Mouse (Mus musculus): Measurements from ENCODE around the gene Anxa6.

The Anxa6 gene

DNA sequence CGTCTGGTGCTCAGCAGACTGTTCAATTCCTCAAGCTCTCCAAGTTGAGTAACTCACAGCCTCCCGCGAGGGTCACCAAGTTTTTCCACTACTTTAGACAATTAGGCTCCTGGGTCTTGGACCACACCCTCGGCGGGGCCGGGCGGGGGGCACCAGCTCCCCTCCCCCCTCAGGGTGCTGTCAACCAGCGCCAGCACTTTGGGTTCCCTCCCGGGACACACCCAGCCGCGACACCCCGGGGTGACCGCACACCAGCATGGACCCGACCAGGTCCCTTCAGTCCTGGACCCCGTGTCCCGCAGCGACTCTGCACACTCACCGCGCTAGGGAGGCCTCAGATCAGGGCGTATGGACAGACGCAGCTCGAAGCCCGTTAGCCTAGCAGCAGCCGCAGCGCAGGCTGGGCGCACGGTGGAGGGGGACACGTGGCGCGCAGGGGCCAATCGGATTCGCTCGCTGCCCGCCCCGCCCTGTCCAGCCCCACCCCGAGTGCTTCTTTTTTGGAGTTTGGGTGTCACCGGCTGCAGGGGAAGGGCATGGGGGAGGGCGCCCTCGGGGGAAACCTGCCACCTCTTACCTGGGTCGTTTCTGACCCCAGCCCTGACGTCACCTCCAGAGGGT is at the start of gene Anxa6:
TSS of gene Anxa6 (minus strand) at position 406 of the 621 bp plus-strand sequence.
- DNase-seq (ENCODE audit: low spot score in 2 of 2), result peak; percentile 85 to 91

GRCm38 (mm10) chr11:55081206-55081605 is 48.0 kb upstream of the Anxa6 start:
- DNase-seq (ENCODE audit: low spot score in 2 of 2), result no peak

GRCm38 (mm10) chr11:55079180-55079579 is 45.9 kb upstream of the Anxa6 start:
- no peak for DNase-seq (ENCODE audit: low spot score in 2 of 2)

DNA sequence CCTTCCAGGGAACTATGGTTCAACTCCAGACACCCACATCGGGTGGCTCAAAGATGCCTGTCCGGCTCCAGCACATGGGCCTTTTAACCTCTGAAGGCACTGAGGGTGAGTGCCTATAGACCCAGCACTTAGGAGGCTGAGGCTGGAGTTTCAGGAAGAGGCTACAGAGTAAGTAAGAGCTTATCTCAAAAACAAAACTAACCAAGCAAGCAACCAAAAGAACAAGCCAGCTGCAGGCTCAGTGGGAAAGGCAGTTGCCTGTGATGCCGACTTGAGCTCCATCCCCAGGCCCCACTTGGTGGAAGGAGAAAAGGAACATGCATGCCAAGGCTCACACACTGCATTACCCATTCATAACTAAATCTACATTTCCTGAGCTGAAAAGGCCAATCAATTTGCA is 45.3 kb upstream of the Anxa6 start:
- DNase-seq (ENCODE audit: low spot score in 2 of 2), result no peak

- DNase-seq (ENCODE audit: low spot score in 2 of 2), result peak; percentile 75 to 81
These were observed 44.3 kb upstream of the Anxa6 start, which contains the start of gene Ccdc69 for GRCm38 (mm10) chr11:55077331-55078231. Ccdc69 (minus strand) TSS chr11:55078131.

GRCm38 (mm10) chr11:55076234-55076633 is 43.0 kb upstream of the Anxa6 start:
- no peak for DNase-seq (ENCODE audit: low spot score in 2 of 2)

DNA sequence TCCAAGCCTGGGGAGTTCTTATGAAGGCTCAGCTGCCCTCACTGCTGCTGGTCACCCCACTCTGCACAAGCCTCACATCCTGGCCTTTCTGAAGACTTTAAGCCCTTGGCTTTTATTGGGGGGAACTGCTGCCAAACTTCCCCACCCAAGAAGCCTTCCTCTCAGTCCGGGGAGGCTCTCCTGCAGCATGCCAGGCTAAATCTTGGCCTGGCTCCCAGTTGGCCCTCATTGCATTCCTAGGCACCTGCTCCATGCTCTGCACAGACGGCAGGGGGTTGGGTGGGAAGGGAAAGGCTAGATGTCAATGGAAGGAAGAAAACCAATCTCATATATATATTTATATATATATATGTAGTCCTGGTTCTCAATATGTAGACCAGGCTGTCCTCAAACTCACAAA is 42.4 kb upstream of the Anxa6 start:
- DNase-seq (ENCODE audit: low spot score in 2 of 2), result peak in 1 of 2 experiments; percentile 50

DNA sequence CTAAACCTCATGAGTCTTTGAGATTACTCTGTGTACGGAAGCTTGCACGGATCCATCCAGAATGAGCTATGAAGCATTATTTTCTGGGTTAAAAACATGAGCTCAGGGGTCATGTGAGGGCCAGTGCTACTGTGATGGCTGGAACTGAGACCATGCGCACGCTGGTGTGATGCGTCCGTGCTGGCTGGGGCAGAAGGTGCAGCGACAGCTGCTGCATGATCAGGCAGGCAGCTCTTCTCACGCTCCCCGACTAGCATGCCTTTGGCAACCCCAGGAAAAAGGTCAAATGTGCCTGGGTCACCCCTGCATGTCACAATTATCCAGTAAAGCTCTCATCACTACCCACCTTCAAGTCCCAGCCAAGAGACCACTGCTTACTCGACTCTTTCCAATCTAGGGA is 39.9 kb upstream of the Anxa6 start:
- no peak for DNase-seq (ENCODE audit: low spot score in 2 of 2)

DNA sequence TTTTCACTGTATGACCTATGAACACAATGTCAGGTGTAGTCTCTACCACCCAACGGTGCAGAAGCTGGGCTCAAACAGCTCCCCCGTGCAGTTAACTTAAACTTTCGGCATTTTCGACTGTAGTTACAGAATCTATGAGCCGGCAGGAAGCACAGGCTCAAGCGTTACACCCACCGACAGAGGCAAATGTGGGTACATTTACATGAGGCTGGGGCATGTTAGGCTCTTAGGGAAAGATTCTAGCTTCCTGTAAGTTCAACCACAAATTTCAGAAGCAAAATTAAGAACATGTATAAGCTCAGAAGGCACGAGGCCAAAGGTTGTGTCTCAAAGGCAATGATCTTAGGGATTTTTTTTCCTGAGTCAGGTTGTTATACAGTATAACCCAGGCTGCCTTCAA is 39.2 kb upstream of the Anxa6 start:
- no peak for DNase-seq (ENCODE audit: low spot score in 2 of 2)

GRCm38 (mm10) chr11:55071344-55071743 is 38.1 kb upstream of the Anxa6 start:
- DNase-seq (ENCODE audit: low spot score in 2 of 2), result no peak

GRCm38 (mm10) chr11:55069023-55069422 is 35.8 kb upstream of the Anxa6 start:
- DNase-seq (ENCODE audit: low spot score in 2 of 2), result peak in 1 of 2 experiments; percentile 28

- no peak for DNase-seq (ENCODE audit: low spot score in 2 of 2)
These were observed 33.7 kb upstream of the Anxa6 start for GRCm38 (mm10) chr11:55066921-55067320.

DNA sequence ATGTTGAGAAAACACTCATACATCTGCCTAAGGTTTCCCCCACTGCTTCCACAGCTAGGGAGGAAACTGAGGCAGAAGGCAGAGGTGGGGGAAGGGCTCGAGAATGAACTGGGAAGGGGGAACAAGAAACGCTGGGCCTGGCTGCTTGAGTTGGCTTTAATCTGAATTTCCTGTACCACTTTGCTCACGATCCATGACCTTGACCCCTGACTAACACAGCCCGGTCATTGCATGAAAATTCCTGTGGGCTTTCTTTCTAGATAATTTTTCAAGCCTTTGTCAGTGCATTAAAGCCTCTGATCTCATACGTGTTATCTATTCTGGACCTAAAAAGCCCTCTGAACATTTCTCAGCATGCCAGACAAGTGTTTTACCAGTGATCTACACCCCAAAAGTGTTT is 29.6 kb upstream of the Anxa6 start:
- no peak for DNase-seq (ENCODE audit: low spot score in 2 of 2)

- DNase-seq (ENCODE audit: low spot score in 2 of 2), result no peak
These were observed 27.6 kb upstream of the Anxa6 start for GRCm38 (mm10) chr11:55060802-55061201.

- DNase-seq (ENCODE audit: low spot score in 2 of 2), result no peak
These were observed 24.3 kb upstream of the Anxa6 start for GRCm38 (mm10) chr11:55057511-55057910.

DNA sequence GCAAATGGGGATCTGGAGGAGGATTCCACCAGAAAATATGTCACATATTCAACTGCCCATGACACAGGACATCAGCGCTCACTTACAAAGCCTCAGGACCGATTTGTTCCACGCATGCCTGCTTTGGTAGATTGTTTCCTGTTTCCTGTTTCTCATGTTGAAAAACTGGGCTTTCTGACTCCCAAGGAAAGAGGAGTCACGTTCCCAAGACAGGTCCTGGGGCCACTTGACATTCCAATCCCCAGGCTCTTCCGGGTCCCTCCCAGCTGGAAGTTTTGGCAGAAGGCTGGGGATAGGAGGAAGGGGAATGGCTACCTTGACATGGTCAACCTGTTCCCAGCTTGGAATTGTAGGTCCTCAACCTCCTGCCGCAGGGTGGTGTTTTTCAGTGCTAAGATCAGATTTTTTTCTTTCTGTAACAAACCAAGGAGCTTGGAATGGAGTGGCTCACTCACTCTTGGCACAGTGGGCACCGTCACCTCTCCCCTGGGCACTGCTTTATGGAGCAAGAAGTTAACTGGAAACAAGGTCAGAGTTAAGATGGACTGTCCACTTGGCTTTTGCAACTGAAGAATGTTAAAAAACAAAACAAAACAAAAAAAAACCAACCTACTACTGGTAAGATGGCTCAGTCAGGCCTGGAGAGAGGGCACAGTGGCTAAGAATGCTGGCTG is 17.7 kb upstream of the Anxa6 start:
- DNase-seq (ENCODE audit: low spot score in 2 of 2), result no peak

GRCm38 (mm10) chr11:55046600-55046999 is 13.4 kb upstream of the Anxa6 start:
- peak in 1 of 2 experiments; percentile 35 for DNase-seq (ENCODE audit: low spot score in 2 of 2)

- DNase-seq (ENCODE audit: low spot score in 2 of 2), result no peak
These were observed 8.1 kb upstream of the Anxa6 start for GRCm38 (mm10) chr11:55041348-55041747.

DNA sequence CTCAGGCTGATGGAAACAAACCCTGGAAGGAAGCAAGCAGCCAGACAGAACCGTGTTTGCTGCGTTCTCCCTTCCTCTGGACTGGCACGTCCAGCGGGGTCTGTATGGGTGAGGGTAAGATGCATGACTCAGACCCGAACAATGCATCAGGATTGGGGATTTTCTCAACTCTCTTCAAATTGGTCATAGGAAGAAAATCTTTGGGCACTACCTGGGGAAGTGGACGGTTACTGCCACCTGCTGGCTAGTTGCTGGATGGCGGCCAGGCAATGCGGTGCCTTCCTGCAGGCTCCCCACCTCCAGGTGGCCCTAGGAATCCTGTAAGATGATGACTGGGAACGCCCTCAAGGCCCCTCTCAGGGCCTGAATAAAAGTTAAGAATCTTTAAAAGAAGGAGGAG is 6.3 kb upstream of the Anxa6 start:
- DNase-seq (ENCODE audit: low spot score in 2 of 2), result peak; percentile 58 to 63

DNA sequence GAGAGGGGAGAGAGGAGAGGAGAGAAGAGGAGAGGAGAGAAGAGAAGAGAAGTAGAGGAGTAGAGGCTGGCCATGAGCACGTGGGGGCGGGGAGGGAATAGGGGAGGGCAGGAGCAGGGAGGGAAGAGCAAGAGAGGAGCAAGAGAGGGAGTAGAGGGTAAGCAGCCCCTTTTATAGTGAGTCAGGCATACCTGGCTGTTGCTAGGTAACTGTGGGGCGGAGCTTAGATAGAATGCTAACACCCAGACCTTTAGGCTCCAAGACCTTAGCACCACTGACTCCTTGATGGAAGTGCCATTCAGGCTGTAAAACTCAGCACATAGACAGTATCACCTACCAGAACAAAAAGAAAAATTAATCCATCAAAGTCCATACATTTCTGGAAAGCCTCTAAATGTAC is 3.4 kb upstream of the Anxa6 start:
- no peak for DNase-seq (ENCODE audit: low spot score in 2 of 2)

GRCm38 (mm10) chr11:55032286-55032685 is 959 bp downstream of the Anxa6 start:
- DNase-seq (ENCODE audit: low spot score in 2 of 2), result no peak

DNA sequence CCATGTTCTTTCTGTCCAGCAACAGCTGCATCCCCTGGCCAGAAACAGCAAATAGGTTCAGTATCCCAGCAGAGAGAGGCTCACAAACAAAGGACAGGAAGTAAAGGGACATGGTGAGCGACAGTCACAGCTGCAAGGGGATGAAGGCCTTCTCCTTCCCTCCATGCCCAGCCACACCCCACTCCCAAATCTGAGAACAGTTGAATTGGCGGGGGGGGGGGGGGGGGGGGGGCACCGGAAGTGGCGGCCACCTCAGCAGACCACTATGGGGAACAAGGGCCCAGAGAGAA is 1.3 kb downstream of the Anxa6 start:
- DNase-seq (ENCODE audit: low spot score in 2 of 2), result no peak
